Mouse (Mus musculus) monocyte, adult 5-6 weeks (primary cell): Measurements from ENCODE around the gene Cwc25. TPM values are rescaled to one million over a fixed set of nuclear protein-coding genes. Genes with fewer than 3 reads are reported as not detected.

Experiments used
- total RNA-seq: library from RNA; stranded (forward); fragments of 200-1000, 200-491, 200-594 nt; gene quantifications from 3 replicates; pipeline ENCODE4 v1.2.3, GENCODE M21; 2017

Gene Cwc25
- total RNA-seq, 1 experiment from 2014 or later, result 43.5 TPM

Other genes starting within 250 kb of the Cwc25 start
- 0.10 to 0.58 TPM (median 0.21 TPM) in 3 replicates for gene Srcin1, start 190.4 kb downstream of the Cwc25 start, total RNA-seq
- gene Epop, start 136.9 kb downstream of the Cwc25 start, total RNA-seq, result 0.75 to 1.8 TPM (median 0.95 TPM) in 3 replicates
- 34.4 to 77.7 TPM (median 40.4 TPM) in 3 replicates for gene Mllt6, start 103.1 kb downstream of the Cwc25 start, total RNA-seq
- 5.8 to 19.1 TPM (median 6.2 TPM) in 3 replicates for gene Cisd3, start 80.7 kb downstream of the Cwc25 start, total RNA-seq
- gene Pcgf2, start 66.1 kb downstream of the Cwc25 start, total RNA-seq, result 0.85 to 4.5 TPM in 2 of 3 replicates, not detected in the other
- 137 to 160 TPM (median 146 TPM) in 3 replicates for gene Psmb3, start 63.2 kb downstream of the Cwc25 start, total RNA-seq
- 22.1 to 35.2 TPM (median 28.7 TPM) in 3 replicates for gene Pip4k2b, start 21.9 kb downstream of the Cwc25 start, total RNA-seq
- not detected in 3 replicates for gene 1700001P01Rik, start 9.4 kb upstream of the Cwc25 start, total RNA-seq
- 1,225 to 1,795 TPM (median 1,736 TPM) in 3 replicates for gene Rpl23, start 15.9 kb upstream of the Cwc25 start, total RNA-seq
- gene Lasp1, start 32.4 kb upstream of the Cwc25 start, total RNA-seq, result 199 to 392 TPM (median 246 TPM) in 3 replicates
- 0.96 to 3.0 TPM in 2 of 3 replicates, not detected in the other for gene B230217C12Rik, start 74.2 kb upstream of the Cwc25 start, total RNA-seq
- gene Fbxo47, start 117.6 kb upstream of the Cwc25 start, total RNA-seq, result 0.53 to 2.1 TPM (median 1.5 TPM) in 3 replicates
- gene Plxdc1, start 219.9 kb upstream of the Cwc25 start, total RNA-seq, result 1.6 to 2.8 TPM (median 2.4 TPM) in 3 replicates
- 67.7 to 97.0 TPM (median 83.6 TPM) in 3 replicates for gene Arl5c, start 229.6 kb upstream of the Cwc25 start, total RNA-seq